Mouse (Mus musculus): ENCODE results near the gene Banf2. TPM values are rescaled to one million over a fixed set of nuclear protein-coding genes. Genes with fewer than 3 reads are reported as not detected.
A peak's percentile ranks its signal among the peaks of the same experiment; 100 is the strongest.

The Banf2 gene
- polyA plus RNA-seq, 1 experiment from 2014 or later: not detected

DNA sequence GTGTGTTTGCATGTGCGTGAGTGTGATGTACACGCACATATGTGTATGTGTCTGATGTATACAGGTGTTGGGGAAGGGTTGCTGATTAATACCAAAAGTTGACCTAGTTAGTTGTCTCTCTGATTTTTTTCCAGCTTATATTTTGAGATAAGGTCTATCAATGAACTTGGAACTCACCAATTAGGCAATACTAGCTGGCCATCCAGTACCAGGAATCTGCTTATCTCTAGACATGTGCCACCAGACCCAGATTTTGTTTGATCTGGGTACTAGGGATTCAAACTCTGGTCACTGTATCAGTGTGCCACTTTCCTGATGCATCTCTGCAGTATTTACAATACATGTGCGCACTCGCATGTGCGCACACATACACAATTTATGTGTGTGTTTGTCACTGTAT is 41.2 kb downstream of the Banf2 start:
- Histone ChIP-seq H3K27me3 (no peaks in the 10 kb centered on the region), H3K4me2 (replicated peaks) (no peak overlapping the region), H3K36me3 (no peaks in the 10 kb centered on the region), H3K4me1 (no peaks in the 10 kb centered on the region), H3K27ac (replicated peaks) (no peak overlapping the region), H3K4me3 (no peak overlapping the region), H3K9ac (replicated peaks) (no peak overlapping the region), H3K9me3 (no peaks in the 10 kb centered on the region)
- WGBS: 95% methylated on average over 5 of the region's 5 CpGs
- no peak for ATAC-seq (replicated peaks)

DNA sequence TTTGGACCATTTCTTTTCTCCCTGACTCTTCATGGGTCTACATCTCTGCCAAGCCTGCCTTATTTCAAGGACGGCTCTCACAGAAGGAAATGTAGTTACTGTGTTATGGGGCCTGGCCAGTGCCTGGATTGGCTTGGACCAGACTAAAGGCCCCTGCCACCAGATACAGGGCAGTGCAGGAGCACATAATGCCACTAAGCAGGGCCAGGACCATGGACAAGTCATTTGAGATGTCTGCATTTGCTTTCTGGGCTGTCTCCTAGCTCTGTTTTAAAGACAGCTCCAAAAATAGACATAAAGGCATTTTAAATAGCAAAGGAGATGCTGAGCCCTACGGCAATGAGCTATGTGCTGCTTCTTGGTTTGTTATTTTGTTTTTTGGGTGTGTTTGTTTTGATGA is 43.8 kb downstream of the Banf2 start:
- Histone ChIP-seq H3K36me3 (no peaks in the 10 kb centered on the region), H3K27me3 (no peaks in the 10 kb centered on the region), H3K9me3 (no peaks in the 10 kb centered on the region), H3K4me3 (no peak overlapping the region), H3K4me1 (no peaks in the 10 kb centered on the region), H3K9ac (replicated peaks) (no peak overlapping the region), H3K4me2 (replicated peaks) (no peak overlapping the region), H3K27ac (replicated peaks) (no peak overlapping the region)
- ATAC-seq (replicated peaks): no peak
- 82% methylated on average over 2 of the region's 2 CpGs for WGBS

- no peak overlapping the region for H3K9ac ChIP-seq (replicated peaks)
- no peaks in the 10 kb centered on the region for H3K9me3 ChIP-seq
Measured at GRCm38 (mm10) chr2:144078897-144079296, 46.0 kb downstream of the Banf2 start.

GRCm38 (mm10) chr2:144086183-144086847 is 53.5 kb downstream of the Banf2 start:
- no peak overlapping the region for H3K9ac ChIP-seq (replicated peaks)
- H3K4me3 ChIP-seq: no peak overlapping the region
- 0 out of 2 replicates have a peak, but pooled peaks cover 3% of the 10 kb centered on the region for H3K4me1 ChIP-seq
- H3K27me3 ChIP-seq: no peaks in the 10 kb centered on the region
- no peaks in the 10 kb centered on the region for H3K9me3 ChIP-seq
- WGBS: 35% methylated on average over 18 of the region's 18 CpGs
- H3K27ac ChIP-seq (replicated peaks): no peak overlapping the region
- H3K4me2 ChIP-seq (replicated peaks): no peak overlapping the region
- H3K36me3 ChIP-seq: no peaks in the 10 kb centered on the region
- no peak for ATAC-seq (replicated peaks)

More at GRCm38 (mm10) chr2:144078897-144079296, 46.0 kb downstream of the Banf2 start:
- H3K4me1 ChIP-seq: no peaks in the 10 kb centered on the region
- H3K27ac ChIP-seq (replicated peaks): no peak overlapping the region
- no peaks in the 10 kb centered on the region for H3K36me3 ChIP-seq
- no peak overlapping the region for H3K4me3 ChIP-seq
- no peak for ATAC-seq (replicated peaks)
- H3K27me3 ChIP-seq: no peaks in the 10 kb centered on the region
- H3K4me2 ChIP-seq (replicated peaks): no peak overlapping the region
- 88% methylated on average over 3 of the region's 3 CpGs for WGBS

GRCm38 (mm10) chr2:144087899-144088584 is 55.2 kb downstream of the Banf2 start:
- Histone ChIP-seq H3K4me3 (no peak overlapping the region), H3K27ac (replicated peaks) (no peak overlapping the region), H3K4me1 (0 out of 2 replicates have a peak, but pooled peaks cover 3% of the 10 kb centered on the region), H3K9me3 (no peaks in the 10 kb centered on the region), H3K4me2 (replicated peaks) (no peak overlapping the region), H3K9ac (replicated peaks) (no peak overlapping the region), H3K27me3 (no peaks in the 10 kb centered on the region), H3K36me3 (no peaks in the 10 kb centered on the region)
- WGBS: 68% methylated on average over 9 of the region's 9 CpGs
- no peak for ATAC-seq (replicated peaks)

GRCm38 (mm10) chr2:144092767-144093166 is 59.9 kb downstream of the Banf2 start:
- no peak overlapping the region for H3K9ac ChIP-seq (replicated peaks)
- H3K27ac ChIP-seq (replicated peaks): no peak overlapping the region
- 90% methylated on average over 4 of the region's 4 CpGs for whole genome bisulfite sequencing
- no peak overlapping the region for H3K4me3 ChIP-seq
- ATAC-seq (replicated peaks): no peak
- no peaks in the 10 kb centered on the region for H3K36me3 ChIP-seq
- no peak overlapping the region for H3K4me2 ChIP-seq (replicated peaks)
- no peaks in the 10 kb centered on the region for H3K4me1 ChIP-seq
- H3K9me3 ChIP-seq: no peaks in the 10 kb centered on the region
- no peaks in the 10 kb centered on the region for H3K27me3 ChIP-seq

DNA sequence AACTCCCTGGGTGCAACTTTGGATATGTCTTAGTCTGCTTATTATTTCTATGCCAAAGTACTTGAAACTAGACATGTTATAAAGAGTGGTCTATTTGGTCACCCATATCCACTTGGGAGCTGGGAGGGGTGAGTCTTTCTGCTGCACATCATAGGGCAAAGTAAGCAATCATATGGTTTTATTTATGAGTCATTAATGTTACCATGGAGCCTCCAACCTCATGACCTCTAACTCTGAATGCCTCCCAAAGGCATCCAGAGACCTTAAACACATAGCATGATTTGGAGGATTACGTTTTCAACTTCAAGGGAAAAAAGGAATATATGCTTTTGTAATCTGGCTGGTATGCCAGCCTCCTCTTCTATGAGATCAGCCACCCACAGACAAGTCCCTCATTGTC is 61.9 kb downstream of the Banf2 start:
- Histone ChIP-seq H3K9me3 (no peaks in the 10 kb centered on the region), H3K27me3 (no peaks in the 10 kb centered on the region), H3K27ac (replicated peaks) (no peak overlapping the region), H3K4me2 (replicated peaks) (no peak overlapping the region), H3K4me1 (no peaks in the 10 kb centered on the region), H3K36me3 (no peaks in the 10 kb centered on the region), H3K4me3 (no peak overlapping the region), H3K9ac (replicated peaks) (no peak overlapping the region)
- ATAC-seq (replicated peaks): no peak
- WGBS: 82% methylated on average over 1 of the region's 1 CpGs

DNA sequence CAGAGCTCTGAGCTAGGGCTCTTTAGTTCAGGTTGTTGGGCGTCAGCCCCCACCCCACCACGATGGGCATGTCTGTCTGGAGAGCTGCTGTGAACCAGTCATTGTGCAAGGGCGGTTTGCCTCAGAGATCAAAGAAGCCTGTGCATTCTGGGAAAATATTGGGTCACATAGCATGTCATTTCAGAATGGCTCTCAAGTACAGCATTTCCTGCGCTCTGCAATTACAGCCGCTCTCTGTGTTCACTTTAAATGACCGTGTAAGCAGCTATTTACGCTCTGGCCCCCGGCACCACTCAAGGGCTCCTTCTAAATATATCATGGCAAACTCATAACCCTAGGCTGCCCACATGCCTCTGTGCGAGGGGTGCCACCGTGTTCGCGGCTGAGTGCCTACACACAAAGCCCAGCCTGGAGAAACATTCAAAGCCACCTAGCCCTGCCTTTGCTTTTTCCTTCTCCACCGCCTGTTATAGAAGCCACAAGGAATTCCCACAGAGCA is 68.7 kb downstream of the Banf2 start:
- Histone ChIP-seq H3K4me3 (no peak overlapping the region), H3K4me1 (0 out of 2 replicates have a peak, but pooled peaks cover 3% of the 10 kb centered on the region), H3K9me3 (no peaks in the 10 kb centered on the region), H3K4me2 (replicated peaks) (no peak overlapping the region), H3K36me3 (no peaks in the 10 kb centered on the region), H3K9ac (replicated peaks) (no peak overlapping the region), H3K27me3 (no peaks in the 10 kb centered on the region), H3K27ac (replicated peaks) (0 out of 2 replicates have a peak overlapping the region, but pooled peaks have one; percentile 9)
- ATAC-seq (replicated peaks): peak; percentile 67
- 14% methylated on average over 13 of the region's 13 CpGs for WGBS

DNA sequence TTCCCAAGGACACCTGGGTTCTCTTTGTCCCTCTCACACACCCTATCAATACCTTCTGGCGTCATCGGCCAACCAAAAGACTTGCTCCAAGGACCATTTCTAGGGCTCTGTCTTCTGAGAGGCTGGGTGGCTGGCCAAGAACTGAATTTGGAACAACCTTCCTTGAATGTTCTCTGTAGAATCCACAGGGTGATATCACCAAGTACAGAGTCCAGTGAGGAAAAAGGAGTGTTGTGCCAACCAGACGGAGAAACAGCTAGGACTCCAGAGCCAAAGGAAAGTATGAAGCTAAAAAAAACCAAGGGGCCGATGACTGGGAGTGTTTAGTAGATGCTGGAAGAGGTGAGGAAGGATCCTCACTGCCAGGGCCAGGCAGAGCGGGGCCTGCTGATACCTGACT is 74.5 kb downstream of the Banf2 start:
- ATAC-seq (replicated peaks): no peak
- 86% methylated on average over 5 of the region's 5 CpGs for WGBS
- Histone ChIP-seq H3K36me3 (no peaks in the 10 kb centered on the region), H3K4me1 (no peaks in the 10 kb centered on the region), H3K4me2 (replicated peaks) (no peak overlapping the region), H3K9ac (replicated peaks) (no peak overlapping the region), H3K9me3 (no peaks in the 10 kb centered on the region), H3K27me3 (no peaks in the 10 kb centered on the region), H3K27ac (replicated peaks) (no peak overlapping the region), H3K4me3 (no peak overlapping the region)

GRCm38 (mm10) chr2:144107810-144108209 is 75.0 kb downstream of the Banf2 start:
- H3K4me1 ChIP-seq: no peaks in the 10 kb centered on the region
- no peaks in the 10 kb centered on the region for H3K27me3 ChIP-seq
- H3K4me3 ChIP-seq: no peak overlapping the region
- H3K4me2 ChIP-seq (replicated peaks): no peak overlapping the region
- H3K9ac ChIP-seq (replicated peaks): no peak overlapping the region
- no peak overlapping the region for H3K27ac ChIP-seq (replicated peaks)
- 80% methylated on average over 2 of the region's 2 CpGs for WGBS
- no peak for ATAC-seq (replicated peaks)
- no peaks in the 10 kb centered on the region for H3K9me3 ChIP-seq
- no peaks in the 10 kb centered on the region for H3K36me3 ChIP-seq

GRCm38 (mm10) chr2:144108376-144108775 is 75.5 kb downstream of the Banf2 start:
- H3K9ac ChIP-seq (replicated peaks): no peak overlapping the region
- whole genome bisulfite sequencing: 87% methylated on average over 3 of the region's 3 CpGs
- no peaks in the 10 kb centered on the region for H3K4me1 ChIP-seq
- no peaks in the 10 kb centered on the region for H3K27me3 ChIP-seq
- no peaks in the 10 kb centered on the region for H3K36me3 ChIP-seq
- ATAC-seq (replicated peaks): no peak
- H3K4me3 ChIP-seq: no peak overlapping the region
- H3K9me3 ChIP-seq: no peaks in the 10 kb centered on the region
- no peak overlapping the region for H3K4me2 ChIP-seq (replicated peaks)
- H3K27ac ChIP-seq (replicated peaks): no peak overlapping the region

- H3K27ac ChIP-seq (replicated peaks): no peak overlapping the region
- H3K27me3 ChIP-seq: no peaks in the 10 kb centered on the region
- ATAC-seq (replicated peaks): no peak
- H3K36me3 ChIP-seq: no peaks in the 10 kb centered on the region
- no peaks in the 10 kb centered on the region for H3K4me1 ChIP-seq
- 66% methylated on average over 7 of the region's 7 CpGs for WGBS
- no peak overlapping the region for H3K4me2 ChIP-seq (replicated peaks)
- no peaks in the 10 kb centered on the region for H3K9me3 ChIP-seq
- no peak overlapping the region for H3K9ac ChIP-seq (replicated peaks)
- H3K4me3 ChIP-seq: no peak overlapping the region
Measured at GRCm38 (mm10) chr2:144111966-144112365, 79.1 kb downstream of the Banf2 start.
